Mouse (Mus musculus): ENCODE measurements around the gene Hist1h3a.

- TF ChIP-seq CTCF (IDR thresholded peaks at IDR 0.05; ENCODE audit: low read depth, low read length) (no peak), GATA1 (IDR thresholded peaks at IDR 0.05; ENCODE audit: borderline replicate concordance, low read length) (no peak), GATA2 (IDR thresholded peaks at IDR 0.05; ENCODE audit: borderline replicate concordance, low read depth, low read length) (no peak), POLR2AphosphoS5 (IDR thresholded peaks at IDR 0.05; ENCODE audit: insufficient replicate concordance, low read depth, low read length) (no peak), TAL1 (conservative IDR thresholded peaks at IDR 0.05; ENCODE audit: low read depth, low read length) (no peak)
Observed at GRCm38 (mm10) chr13:23717176-23717575, 45.0 kb downstream of the Hist1h3a start.

Data from G1E (cell line).